Mouse (Mus musculus) Muller cell, postnatal 12 days (primary cell): ENCODE data around the gene Mlf2.

ENCODE experiments used
- DNase-seq: peaks from one replicate; pipeline ENCODE4 v3.0.0-alpha.2; 2015; ENCODE audit errors: inconsistent ontology term

Gene Mlf2

DNA sequence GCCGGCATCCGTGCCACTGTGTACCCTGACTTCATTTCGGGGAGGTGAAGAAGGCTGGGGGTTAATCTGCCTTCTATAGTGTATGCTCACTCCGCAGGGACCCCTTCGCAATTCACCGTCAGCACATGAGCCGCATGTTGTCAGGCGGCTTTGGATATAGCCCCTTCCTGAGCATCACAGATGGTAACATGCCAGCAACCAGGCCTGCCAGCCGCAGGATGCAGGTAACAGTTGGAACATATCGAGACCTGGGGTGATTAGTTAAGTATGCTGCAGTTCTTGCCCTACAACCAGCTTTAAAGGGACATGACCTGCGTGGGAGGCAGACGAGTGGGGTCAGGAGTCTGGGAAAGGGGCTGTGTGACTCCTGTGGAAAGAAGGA, 1.1 kb downstream of the Mlf2 start:
- DNase-seq: no peak

DNA sequence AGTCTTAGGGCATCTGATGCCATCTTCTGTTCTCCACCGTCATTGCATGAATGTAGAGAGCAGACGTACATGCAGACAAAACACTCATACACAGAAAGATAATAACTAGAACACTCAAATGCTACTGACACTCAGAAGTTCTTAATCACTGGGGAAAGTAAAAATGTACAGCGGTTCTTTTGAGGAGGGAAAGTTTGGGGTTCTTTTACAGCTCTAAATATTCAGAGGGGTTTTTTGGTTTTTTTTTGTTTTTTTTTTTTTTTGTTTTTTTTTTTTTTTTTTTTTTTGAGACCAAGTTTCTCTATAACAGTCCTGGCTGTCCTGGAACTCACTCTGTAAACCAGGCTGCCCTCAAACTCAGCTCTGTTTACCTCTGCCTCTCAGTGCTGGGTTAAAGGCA, 1.9 kb downstream of the Mlf2 start:
- DNase-seq: no peak

DNA sequence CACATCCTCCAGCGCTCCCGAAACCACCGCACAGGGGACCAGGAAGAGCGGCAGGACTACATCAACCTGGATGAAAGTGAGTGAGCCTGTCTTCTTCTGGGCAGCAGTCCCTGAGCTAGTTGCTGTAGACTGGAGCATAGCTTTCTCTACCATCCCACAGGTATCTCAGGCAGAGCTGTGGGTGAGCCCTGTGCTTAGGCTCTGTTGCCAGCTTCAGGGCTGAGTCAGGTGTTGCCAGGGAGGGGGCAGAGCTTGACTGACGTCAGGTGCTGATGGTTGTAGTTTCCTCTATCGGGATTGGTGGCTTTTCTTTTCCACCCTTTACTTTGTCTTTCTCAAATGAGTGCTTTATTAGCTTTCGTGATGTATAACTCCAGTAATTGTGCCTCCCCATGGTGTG, 3.5 kb downstream of the Mlf2 start:
- DNase-seq: no peak

DNA sequence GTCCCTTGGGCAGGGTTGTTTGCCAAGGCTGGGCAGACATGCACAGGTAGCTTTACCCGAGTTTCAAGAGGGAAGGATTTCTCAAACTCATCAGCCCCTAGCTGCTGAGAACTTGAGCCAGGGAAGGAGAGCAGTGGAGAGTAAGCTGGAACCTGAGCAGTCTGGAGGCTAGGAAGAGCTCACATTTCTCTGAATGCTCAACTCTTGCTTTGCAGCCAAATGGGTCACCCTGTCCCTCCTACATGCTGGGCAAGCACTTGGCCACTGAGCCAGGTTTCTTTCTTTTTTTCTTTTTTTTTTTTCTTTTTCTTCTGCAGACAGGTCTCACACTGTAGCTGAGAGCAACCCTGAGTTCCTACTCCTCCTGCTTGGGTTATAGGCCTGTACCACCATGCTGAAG, 5.5 kb downstream of the Mlf2 start:
- no peak for DNase-seq

DNA sequence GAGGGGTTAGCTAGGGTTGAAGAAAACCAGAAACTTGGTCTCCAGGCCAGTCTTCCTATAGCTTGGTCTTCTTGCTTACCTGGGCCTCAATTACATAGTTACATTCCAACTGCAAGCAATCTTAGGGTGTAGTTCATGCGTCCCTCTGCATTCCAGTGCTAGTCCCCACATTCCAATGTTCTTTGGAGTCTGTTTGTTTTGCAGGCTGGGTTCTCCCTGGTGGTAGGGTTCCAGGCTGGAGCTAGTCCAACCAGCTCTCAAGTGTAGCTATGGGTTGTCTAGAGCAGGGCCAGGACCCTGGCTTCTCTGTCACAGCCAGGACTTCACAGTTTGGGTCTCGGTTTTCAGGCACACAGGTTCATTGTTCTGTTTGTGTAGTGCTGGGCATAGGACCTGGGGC, 6.3 kb downstream of the Mlf2 start:
- DNase-seq: no peak

DNA sequence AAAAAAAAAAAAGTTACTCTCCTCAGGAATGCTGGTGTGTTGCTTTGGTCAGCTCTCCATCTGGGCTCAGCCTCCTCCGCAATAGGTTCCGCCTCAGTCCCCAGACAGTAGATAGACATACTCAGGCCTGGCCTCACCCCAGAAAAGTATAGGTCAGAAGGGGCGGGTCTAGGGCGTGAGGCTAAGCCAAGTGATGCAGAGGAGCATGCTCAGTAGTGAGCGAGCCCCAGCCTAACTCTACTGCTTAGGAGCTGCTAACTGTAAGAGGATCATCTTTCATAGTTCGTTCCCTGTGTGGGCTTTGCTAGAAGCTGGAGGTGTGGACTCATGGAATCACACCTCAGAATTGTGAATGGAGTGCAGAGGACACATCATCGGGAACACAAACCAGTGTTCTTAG, 7.4 kb downstream of the Mlf2 start:
- DNase-seq: no peak

DNA sequence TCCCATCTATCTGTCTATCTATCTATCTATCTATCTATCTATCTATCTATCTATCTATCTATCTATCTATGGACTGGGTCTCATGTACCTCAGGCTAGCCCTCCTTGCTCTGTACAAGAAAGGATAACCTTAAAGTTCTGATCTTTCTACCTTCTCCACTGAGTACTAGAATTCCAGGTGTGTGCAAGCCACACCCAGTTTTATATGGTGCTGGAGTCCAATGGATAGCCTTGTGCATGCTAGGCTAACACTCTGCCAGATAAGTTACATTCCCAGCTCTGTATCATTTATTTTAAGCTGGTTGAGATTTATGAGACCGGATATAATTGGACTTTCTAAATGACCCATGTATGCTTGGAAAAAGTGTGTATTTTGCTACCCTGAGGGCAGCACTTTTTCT, 10.5 kb downstream of the Mlf2 start:
- no peak for DNase-seq

DNA sequence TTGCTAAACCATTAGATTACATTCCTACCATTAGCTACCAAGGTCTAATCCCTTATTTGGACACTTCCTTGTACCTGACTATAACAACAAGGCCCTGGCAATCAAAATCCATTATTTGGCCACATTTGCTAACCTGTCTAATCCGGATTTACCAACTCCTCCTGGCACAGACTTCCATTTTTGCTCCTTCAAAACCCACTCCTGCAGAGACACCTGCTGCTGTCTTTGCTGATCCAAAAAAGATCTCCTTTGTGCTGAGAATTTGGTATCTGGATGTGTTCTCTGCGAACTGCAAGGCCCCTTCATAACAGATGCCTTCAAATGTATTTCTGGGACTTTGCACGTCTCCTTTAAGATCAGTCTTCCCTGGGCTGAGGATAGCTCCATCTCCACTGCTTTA, 12.3 kb downstream of the Mlf2 start:
- DNase-seq: no peak

DNA sequence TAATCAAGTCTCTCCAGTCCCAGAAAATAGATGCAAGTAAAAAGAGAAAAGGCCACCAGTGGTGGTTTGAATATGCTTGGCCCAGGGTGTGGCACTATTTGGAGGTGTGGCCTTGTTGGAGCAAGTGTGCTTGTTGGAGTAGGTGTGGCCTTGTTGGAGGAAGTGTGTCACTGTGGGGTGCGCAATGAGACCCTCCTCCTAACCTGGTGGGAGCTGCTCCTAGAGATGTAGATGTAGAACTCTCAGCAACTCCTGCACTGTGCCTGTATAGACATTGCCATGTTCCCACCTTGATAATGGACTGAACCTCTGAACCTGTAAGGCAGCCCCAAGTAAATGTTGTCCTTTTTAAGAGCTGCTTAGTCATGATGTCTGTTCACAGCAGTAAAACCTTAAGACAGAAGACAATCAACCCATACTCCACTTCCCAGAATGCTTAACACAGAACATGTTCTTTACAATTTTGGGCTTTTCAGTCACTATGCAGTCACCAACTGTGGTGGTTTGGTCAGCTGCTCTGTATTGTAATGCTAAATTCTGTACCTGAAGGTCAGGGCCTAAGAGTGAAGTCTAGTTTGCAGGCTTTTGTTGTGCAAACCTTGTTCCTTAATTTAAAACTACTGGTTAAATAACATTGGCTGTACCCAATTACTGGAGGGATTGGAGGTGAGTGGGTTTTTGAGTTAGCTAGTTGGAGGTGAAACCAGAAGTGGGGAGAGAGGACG, 23.0 kb downstream of the Mlf2 start:
- DNase-seq: no peak

DNA sequence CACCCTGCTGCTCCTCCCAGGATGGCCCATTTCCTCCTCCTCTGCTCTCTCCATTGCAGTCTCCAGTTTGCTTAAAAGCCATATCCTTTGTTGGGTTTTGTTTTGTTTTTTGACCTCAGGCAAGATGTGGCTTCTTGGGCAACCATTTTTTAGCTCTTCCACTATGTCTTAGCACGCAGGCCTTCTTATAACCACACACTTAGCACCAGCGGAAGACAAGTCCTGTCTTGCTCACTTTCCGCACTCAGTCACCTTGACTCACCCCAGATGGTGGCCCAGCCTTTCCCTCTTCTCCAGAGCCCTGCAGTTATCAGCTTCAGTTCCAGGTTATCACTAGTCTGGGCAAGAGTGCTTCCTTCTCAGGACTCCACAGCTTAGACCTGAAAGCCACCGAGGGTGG, 24.0 kb downstream of the Mlf2 start:
- no peak for DNase-seq

DNA sequence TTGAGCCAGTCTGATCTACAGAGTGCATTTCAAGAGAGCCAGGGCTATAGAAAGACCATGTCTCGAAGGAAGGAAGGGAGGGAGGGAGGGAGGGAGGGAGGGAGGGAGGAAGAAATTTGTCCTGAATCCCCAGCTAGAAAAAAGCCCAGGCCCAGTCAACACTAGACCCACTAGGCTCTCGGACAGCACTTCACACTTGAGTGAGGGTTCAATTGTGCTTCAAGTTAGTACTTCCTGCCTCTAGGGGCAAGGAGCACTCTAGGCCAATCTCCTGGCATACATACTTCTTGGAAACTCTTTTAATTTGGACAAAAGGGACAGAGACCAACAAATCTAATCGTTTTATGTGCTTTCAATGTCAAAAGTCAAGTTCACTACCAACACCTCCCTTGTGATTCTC, 26.9 kb downstream of the Mlf2 start:
- DNase-seq: no peak

DNA sequence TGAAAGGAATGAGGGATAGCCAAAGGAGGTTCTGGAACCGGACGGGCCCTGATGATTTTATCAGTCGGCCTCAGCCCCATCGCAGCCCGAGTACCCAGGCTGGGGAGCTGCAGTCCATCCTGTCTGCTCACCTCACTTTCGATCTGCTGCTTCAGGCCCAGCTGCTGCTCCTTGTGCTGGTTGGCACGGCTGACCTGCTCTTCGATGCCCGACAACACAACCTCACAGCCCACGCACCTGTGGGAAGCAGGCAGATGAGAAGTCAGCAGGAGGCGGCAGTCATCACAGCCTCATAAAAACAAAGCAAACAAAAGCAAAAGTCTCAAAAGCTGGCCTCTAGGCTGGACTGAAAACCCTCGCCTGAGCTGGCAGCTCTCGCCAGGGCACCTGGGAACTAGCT, 28.8 kb downstream of the Mlf2 start:
- no peak for DNase-seq

DNA sequence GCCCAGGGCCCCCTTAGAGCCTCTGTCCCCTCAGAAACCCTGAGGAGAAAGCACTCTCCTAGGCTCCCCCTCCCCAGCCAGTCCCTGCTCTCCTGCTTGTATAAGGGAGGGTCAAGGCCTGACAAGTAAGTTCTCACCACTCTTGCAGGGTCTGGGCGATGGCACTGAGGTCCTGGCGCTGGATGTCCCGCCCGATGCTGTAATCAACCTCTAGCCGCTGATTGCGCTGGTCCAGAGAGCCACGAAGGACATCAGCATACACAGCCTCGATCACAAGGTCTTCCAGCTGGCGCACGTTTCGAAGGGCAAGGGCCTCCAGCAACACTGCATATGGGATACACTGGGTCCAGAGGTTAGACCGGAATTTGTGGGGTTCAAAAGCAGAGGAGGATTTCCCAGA, 29.8 kb downstream of the Mlf2 start:
- no peak for DNase-seq

DNA sequence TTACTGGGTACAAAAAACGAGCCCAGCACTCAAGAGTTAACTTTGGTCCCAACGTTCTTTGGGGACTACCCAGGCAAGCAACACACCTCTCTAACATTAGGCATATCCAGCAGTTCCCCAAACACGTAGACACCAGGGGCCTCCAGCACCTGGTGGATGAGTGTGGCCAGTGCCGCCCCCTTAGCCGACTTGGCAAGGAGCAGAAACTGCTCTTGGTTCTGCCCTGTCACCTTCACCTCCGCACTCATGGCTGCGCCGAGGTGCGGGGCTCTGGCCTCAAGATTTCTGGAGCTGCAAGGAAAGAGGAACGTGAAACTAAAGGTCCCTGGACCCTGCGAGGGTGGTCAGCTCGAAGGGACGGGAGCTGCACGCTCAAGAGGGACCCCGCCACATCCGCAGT, 33.5 kb downstream of the Mlf2 start:
- no peak for DNase-seq

DNA sequence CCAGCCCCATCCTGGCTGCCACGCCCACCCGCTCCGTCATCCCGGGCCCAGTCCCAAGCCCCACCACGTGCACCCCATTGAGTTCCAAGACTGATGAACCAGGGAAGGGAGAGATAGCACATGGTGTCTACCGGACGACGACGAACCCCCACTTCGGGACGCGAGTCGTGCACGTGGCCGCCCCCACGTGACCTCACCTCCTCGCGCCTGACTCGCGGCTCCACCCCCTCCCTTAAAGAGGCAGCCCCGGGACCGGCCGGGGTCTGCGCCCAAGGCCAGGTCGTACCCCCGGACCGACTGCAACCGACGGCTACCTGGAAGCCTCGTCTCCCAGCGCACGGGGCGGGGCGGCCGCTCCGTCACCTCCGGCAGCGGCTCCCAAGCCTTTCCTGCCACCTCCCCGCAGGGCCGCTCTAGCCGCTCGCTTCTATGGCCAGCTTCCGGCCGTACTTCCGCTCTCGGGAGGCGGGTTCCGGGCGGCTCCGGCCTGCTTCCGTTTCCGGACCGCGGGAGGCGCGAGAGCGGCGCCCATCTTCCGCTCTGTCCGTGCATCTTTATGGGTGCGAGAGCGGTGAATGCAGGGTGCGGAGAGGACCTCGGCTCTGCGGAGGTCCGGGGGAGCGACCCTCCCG, 34.0 kb downstream of the Mlf2 start, which contains the start of gene Cops7a:
TSS of gene Cops7a (minus strand) at position 451 of the 632 bp plus-strand sequence.
- peak; percentile 96 for DNase-seq

DNA sequence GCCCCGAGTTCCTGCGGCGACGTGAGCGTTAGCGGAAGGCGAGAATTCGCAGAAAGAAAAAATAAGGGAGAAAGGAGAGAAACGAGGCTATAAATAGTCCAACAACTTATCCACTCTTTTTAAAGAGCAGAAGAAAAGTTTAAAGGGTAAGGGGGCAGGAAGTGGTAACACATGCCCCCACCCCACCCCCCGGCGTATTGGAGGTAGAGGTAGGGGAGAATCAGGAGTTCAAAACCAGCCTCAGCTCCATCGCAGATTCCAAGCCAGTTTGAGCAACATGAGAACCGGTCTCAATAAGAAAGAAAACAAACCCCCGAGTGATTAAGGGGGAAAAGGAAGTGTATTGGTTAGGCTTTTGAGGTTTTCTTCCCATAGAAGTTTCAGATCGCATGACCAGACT, 34.6 kb downstream of the Mlf2 start:
- DNase-seq: no peak

DNA sequence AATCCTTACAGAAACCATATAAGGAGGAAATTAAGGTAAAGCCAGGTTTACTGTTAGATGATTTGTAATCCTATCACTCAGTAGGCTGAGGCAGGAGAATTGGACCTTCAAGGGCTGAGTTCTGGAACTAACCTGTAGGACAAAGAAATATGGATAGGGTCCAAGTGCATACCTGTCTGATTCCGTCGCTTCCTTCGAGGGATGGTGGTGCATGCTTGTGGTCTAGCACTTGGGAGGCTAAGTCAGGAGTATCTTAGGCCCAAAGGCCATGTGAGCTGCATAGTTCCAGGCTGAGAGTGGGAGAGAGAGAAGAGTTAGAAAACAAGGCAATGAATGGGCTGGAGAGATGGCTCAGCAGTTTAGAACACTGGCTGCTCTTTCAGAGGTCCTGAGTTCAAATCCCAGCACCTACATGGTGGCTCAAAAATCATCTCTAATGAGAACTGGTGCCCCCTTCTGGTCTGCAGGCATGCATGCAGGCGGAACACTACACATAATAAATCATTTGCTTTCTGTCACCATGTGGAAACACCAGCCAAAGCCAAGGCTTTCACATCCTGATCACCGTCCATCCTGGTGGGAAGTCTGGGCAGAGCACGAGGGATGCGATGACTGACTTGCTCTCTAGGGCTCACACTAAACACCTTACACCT, 35.4 kb downstream of the Mlf2 start:
- no peak for DNase-seq

DNA sequence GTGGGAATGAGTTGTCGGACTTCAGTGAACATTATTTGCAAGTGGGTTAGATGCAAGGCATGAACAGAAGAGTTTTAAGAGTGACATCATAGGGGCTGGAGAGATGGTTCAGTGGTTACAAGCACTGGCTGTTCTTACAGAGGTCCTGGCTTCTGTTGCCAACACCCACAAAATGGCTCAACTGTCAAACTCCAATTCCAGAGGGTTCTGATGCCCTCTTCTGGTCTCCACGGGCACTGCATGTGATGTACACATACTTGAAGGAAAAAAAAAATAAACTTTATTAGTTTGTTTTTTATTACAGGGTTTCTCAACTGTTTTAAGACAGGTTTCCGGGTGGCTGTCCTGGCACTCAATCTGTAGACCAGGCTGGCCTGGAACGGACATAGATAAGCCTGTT, 36.6 kb downstream of the Mlf2 start:
- peak; percentile 7 for DNase-seq
